Mouse (Mus musculus) intestine, embryonic 16.5 days (tissue): ENCODE results near the gene Susd1. TPM values are rescaled to one million over a fixed set of nuclear protein-coding genes. Genes with fewer than 3 reads are reported as not detected.

Source experiments
- ATAC-seq: fragments of 200-750 bp; cut with Nextera tagmentation; 2 replicates; pipeline ENCODE4 v1.8.0; 2017; ENCODE audit warnings: moderate TSS enrichment, moderate library complexity
- H3K27ac ChIP-seq: fragments of 300-500 bp; sonication (generic); 2 replicates; pipeline ENCODE4 v1.5.1; 2014; ENCODE audit warnings: mild to moderate bottlenecking, low read length
- H3K27me3 ChIP-seq: fragments of 300-500 bp; sonication (generic); replicated peaks from 2 replicates; pipeline ENCODE4 v1.6.1; 2014; ENCODE audit warnings: low read length, control low read depth, mixed read lengths; ENCODE audit not compliant: control insufficient read depth, insufficient read depth
- H3K36me3 ChIP-seq: fragments of 300-500 bp; sonication (generic); 2 replicates; pipeline ENCODE4 v1.6.1; 2014; ENCODE audit warnings: low read length, control low read depth; ENCODE audit not compliant: control insufficient read depth, insufficient read depth
- H3K4me1 ChIP-seq: fragments of 300-500 bp; sonication (generic); 2 replicates; pipeline ENCODE4 v1.6.1; 2014; ENCODE audit warnings: low read length, control low read depth, mixed read lengths; ENCODE audit not compliant: control insufficient read depth, insufficient read depth
- H3K4me2 ChIP-seq: fragments of 300-500 bp; sonication (generic); 2 replicates; pipeline ENCODE4 v1.6.1; 2014; ENCODE audit warnings: low read depth, low read length, control low read depth
- H3K4me3 ChIP-seq: fragments of 300-500 bp; sonication (generic); 2 replicates; pipeline ENCODE4 v1.5.1; 2014; ENCODE audit warnings: mild to moderate bottlenecking, low read length
- H3K9ac ChIP-seq: fragments of 300-500 bp; sonication (generic); 2 replicates; pipeline ENCODE4 v1.6.1; 2014; ENCODE audit warnings: low read depth, low read length
- H3K9me3 ChIP-seq: fragments of 300-500 bp; sonication (generic); 2 replicates; pipeline ENCODE4 v1.6.1; 2016; ENCODE audit warnings: low read length, control low read depth; ENCODE audit not compliant: control insufficient read depth
- WGBS: fragments of 180-500 bp; shearing (Covaris S2); extraction: QIAGEN DNeasy Blood & Tissue Kit; methylation state at CpG from one replicate; pipeline ENCODE4 v1.1.7; 2014; 5-methylcytosine and 5-hydroxymethylcytosine counted together
- polyA plus RNA-seq: library from polyadenylated mRNA; unstranded; fragments of >200 nt; fragmentation: Nextera tagmentation; extraction: Ambion mirVana; gene quantifications from 2 replicates; pipeline ENCODE4 v1.2.1, GENCODE M21; 2015

Susd1 gene
- polyA plus RNA-seq, 1 experiment from 2014 or later = 13.0 TPM

DNA sequence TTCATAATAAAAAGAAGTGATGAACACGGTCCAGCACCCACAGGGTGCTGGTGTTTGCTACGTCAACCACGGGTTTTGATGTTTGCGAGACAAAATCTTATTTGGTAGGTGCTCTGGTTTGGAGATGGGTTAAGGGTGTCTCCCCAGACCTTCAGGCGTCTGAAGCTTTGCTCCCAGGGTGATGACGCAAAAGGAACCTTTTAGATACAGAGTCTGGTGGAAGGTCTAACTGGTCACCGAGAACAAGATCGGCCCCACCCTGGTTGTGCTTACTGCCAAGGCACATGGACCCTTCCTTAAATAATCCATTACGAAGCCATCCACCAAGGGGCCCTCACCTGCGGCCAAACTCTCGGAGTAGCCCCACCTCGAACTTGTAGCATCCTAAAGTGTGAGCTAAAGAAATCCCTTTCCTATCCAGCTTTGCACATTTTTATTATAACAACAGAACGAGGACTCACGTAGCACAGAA is 105.0 kb downstream of the Susd1 start:
- Histone ChIP-seq H3K4me2 (no peak overlapping the region), H3K27me3 (no peaks in the 10 kb centered on the region), H3K27ac (no peak overlapping the region), H3K4me1 (peaks cover 21% of the 10 kb centered on the region), H3K9ac (no peak overlapping the region), H3K36me3 (no peaks in the 10 kb centered on the region), H3K9me3 (no peaks in the 10 kb centered on the region), H3K4me3 (no peak overlapping the region)
- WGBS = 94% methylated on average over 14 of the region's 14 CpGs
- ATAC-seq = no peak

DNA sequence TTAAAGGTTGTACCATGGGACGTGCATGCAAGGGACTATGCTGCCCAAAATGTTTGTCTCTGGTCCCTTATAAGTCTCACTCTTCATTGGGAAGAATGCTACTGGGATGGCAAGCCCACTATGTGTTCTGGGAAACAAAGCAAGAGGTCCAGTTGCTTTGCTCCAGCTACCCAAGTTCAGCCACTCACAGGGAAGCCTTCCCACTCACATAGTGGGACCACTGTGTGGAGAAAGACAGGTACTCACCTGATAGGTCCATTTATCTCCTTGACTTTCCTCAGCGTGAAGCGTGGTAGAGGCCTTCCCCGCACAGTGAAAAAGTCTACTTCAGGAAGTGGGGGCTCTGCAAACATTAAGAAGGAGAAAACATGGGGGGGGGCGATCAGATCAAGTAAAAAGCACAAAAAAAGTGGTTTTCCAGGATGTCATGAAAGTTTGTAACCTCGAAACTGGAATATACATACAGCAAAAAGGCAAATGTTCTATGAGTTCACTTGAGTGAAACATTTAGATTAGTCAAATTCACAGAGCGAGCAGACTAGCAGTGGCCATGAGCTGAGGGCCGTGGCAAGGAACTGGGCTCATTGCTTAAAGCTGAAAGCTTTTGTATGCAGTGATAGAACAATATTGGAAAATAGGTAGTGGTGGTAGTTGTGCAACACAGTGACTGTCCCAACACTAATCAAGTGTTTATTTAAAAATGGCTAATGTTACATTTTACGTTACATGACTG is 105.6 kb downstream of the Susd1 start:
- H3K36me3 ChIP-seq = no peaks in the 10 kb centered on the region
- H3K27ac ChIP-seq = no peak overlapping the region

DNA sequence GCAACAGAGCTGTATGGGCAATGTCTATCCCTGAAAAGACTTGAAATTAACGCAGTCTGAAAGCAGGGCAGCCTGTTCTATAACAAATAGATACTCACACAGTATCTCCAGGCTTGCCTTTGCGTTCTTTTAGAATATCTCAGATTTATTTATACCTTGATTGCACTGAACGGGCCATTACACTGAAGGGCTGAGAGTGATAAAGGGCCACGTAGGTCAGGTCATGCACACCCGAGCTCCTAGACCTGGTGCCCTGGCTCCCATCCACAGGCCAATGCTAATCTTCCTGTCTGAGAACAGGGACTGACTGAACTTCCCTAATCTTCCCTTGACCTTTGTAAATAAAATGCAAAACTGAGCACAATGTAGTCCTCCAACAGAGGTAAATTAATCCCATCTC is 106.3 kb downstream of the Susd1 start:
- no peak overlapping the region for H3K4me2 ChIP-seq
- no peaks in the 10 kb centered on the region for H3K9me3 ChIP-seq
- peak overlapping the region; percentile 84 for H3K27ac ChIP-seq
- WGBS = 61% methylated on average over 5 of the region's 5 CpGs
- 0 out of 2 replicates have a peak overlapping the region, but pooled peaks have one; percentile 16 for H3K9ac ChIP-seq
- ATAC-seq = no peak; the same call in 1 of the 2 replicates
- no peaks in the 10 kb centered on the region for H3K27me3 ChIP-seq
- H3K4me1 ChIP-seq = peaks cover 21% of the 10 kb centered on the region
- no peak overlapping the region for H3K4me3 ChIP-seq
- H3K36me3 ChIP-seq = no peaks in the 10 kb centered on the region

More for the DNA sequence above, 105.6 kb downstream of the Susd1 start:
- no peak overlapping the region for H3K4me2 ChIP-seq
- H3K4me3 ChIP-seq = no peak overlapping the region
- no peak overlapping the region for H3K9ac ChIP-seq
- H3K9me3 ChIP-seq = no peaks in the 10 kb centered on the region
- no peaks in the 10 kb centered on the region for H3K27me3 ChIP-seq
- WGBS = 93% methylated on average over 9 of the region's 9 CpGs
- ATAC-seq = no peak
- H3K4me1 ChIP-seq = peaks cover 21% of the 10 kb centered on the region

DNA sequence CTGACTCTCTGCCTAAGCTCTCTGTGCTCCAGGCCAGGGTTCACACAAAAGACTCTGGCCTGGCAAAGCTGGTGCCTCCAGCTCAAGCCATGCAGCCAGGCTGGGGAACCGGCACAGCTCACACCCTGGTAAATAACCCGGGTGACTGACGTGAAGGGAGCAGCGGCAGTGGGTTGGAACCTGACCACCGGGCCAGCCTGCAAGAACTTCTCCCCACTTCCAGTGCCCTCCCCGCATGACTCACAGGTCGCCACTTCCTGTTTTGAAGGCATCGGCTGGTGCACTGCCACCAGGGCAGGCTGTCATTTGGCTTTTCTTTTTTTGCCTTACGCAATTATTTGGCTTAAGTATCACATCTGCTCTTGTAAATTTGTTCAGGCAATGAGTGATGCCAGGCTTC is 106.8 kb downstream of the Susd1 start:
- peak overlapping the region; percentile 84 for H3K27ac ChIP-seq
- ATAC-seq = peak; percentile 73
- H3K4me3 ChIP-seq = no peak overlapping the region
- peak overlapping the region; percentile 45 for H3K9ac ChIP-seq
- H3K36me3 ChIP-seq = no peaks in the 10 kb centered on the region
- no peaks in the 10 kb centered on the region for H3K9me3 ChIP-seq
- H3K27me3 ChIP-seq = no peaks in the 10 kb centered on the region
- H3K4me1 ChIP-seq = peaks cover 21% of the 10 kb centered on the region
- H3K4me2 ChIP-seq = no peak overlapping the region
- 44% methylated on average over 9 of the region's 9 CpGs for WGBS

DNA sequence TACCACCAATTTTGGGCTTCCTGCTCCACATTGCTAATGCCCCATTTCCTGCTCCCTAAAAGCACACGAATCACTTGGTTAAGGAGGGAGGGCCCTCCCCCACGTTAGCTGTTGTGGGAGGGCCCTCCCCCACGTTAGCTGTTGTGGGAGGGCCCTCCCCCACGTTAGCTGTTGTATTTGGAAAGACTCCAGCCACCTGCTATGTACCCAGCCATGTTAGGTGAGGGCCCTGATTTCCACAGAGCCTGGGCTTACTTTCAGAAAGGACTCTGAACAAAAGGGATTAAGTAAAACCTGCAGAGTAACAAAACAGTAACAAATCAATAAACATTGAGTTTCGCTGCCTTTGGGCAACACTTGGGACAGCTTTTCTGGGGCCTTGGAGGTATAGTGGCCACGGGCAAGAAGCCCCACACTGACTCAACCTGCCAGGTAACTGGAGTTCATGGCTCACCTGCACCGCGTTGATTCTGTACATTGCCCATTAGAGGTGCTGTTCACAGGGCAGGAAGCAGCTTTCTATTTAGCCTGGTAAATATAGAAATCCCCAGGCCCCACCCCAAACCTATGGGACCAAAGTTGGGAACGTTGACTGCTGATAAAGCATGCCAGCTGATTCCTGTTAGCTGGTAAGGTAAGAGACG is 107.3 kb downstream of the Susd1 start:
- Histone ChIP-seq H3K27ac (peak overlapping the region; percentile 84), H3K4me3 (no peak overlapping the region), H3K27me3 (no peaks in the 10 kb centered on the region), H3K9ac (peak overlapping the region; percentile 45), H3K4me2 (no peak overlapping the region), H3K4me1 (peaks cover 18% of the 10 kb centered on the region), H3K9me3 (no peaks in the 10 kb centered on the region), H3K36me3 (no peaks in the 10 kb centered on the region)
- 45% methylated on average over 10 of the region's 10 CpGs for WGBS
- peak; percentile 72 for ATAC-seq

DNA sequence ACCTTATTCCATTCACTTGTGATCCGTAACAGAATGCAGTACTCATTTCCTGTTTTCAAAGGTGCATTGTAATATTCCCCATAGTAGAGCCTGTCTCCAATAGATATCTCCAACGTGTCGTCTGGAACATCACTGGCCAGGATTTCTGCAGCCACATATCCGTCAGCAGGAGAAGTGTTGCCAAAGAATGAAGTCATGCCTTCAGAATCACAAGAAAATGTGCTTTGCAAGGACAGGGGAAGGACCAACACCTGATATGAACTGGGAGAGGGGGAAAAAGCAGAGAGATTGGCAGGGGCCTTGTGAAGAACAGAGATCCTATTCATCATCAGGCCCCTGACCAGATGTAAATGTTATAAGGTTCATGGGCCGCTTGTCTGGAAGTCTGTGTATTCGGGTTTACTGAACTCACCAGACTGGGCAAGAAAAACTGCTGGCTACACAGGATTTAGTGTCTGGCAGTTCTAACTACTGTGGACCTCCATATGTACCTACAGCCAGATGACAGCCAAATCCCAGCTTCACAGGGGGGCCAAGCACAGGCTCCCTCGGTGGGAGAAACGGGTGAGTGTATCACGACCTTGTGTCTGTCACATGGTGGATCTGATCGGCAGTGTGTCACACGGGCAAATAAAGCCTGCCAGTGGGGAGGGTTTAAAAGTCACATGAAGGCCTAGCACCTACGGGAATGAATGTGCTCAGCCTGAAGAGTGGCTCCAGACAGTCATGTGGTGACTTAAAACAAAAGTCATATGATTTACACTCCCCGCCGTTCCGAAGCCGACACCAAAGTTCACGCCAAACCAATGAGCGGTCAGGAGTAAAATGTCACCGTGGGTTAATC is 108.8 kb downstream of the Susd1 start:
- no peak overlapping the region for H3K4me3 ChIP-seq
- no peak overlapping the region for H3K27ac ChIP-seq
- H3K27me3 ChIP-seq = no peaks in the 10 kb centered on the region
- H3K36me3 ChIP-seq = no peaks in the 10 kb centered on the region
- no peaks in the 10 kb centered on the region for H3K9me3 ChIP-seq
- peaks cover 12% of the 10 kb centered on the region for H3K4me1 ChIP-seq
- ATAC-seq = 0 out of 2 replicates have a peak, but pooled peaks have one; percentile 19
- 83% methylated on average over 19 of the region's 19 CpGs for WGBS
- H3K9ac ChIP-seq = no peak overlapping the region
- H3K4me2 ChIP-seq = no peak overlapping the region

DNA sequence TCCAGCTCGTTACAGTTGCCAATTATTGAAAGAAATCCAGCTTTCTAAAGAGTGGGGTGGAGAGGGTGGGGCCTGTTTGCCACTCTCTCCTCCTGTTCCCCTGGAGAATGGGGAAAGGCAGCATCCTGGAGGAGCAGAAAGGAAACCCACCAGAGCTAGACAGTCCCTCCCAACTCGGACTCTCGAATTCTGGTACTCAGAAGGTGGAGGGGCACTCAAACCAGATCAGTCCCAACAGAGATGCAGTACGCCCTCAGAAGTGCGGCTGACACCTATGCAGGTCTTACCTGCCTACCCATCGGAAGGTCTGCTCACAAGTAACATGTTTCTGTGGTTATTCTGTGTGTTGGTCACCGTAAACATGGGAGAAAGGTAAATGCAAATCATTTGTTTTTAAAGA is 109.6 kb downstream of the Susd1 start:
- WGBS = 93% methylated on average over 7 of the region's 7 CpGs

DNA sequence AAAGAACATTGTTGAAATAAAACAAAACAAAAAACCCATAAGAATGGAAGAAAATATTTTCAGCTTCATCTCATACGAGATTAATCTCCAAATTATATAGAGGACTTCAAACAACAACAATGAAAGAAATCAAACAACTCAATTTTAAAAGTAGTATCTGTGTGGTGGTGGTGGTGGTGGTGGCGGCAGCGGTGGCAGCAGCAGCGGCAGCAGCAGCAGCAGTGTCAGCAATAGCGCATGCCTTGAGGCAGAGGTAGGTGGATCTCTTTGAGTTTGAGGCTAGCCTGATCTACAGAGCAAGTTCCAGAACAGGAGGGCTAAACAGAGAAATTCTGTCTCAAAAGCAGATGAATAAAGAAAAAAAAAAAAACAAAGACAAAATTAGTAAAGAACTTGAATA is 110.4 kb downstream of the Susd1 start:
- Histone ChIP-seq H3K27ac (no peak overlapping the region), H3K4me2 (no peak overlapping the region), H3K9me3 (no peaks in the 10 kb centered on the region), H3K36me3 (no peaks in the 10 kb centered on the region), H3K27me3 (no peaks in the 10 kb centered on the region), H3K4me1 (peaks cover 18% of the 10 kb centered on the region), H3K4me3 (no peak overlapping the region), H3K9ac (no peak overlapping the region)
- ATAC-seq = no peak
- WGBS = 94% methylated on average over 5 of the region's 5 CpGs

More for the DNA sequence above, 109.6 kb downstream of the Susd1 start:
- no peak for ATAC-seq
- Histone ChIP-seq H3K9ac (no peak overlapping the region), H3K4me3 (no peak overlapping the region), H3K4me2 (no peak overlapping the region), H3K27ac (no peak overlapping the region), H3K9me3 (no peaks in the 10 kb centered on the region), H3K36me3 (no peaks in the 10 kb centered on the region), H3K27me3 (no peaks in the 10 kb centered on the region), H3K4me1 (peaks cover 12% of the 10 kb centered on the region)
